Mouse (Mus musculus) MEL (cell line): Measurements from ENCODE around the gene Gpr108.

ENCODE experiments used
- CHD1 ChIP-seq: IDR thresholded peaks from 2 replicates; pipeline ENCODE4 v1.6.1; 2012; ENCODE audit warnings: low read depth, mild to moderate bottlenecking, inconsistent platforms, low read length, improper control_type of control experiment
- CTCF ChIP-seq, 3 experiments: IDR thresholded peaks in 2 of 3; conservative IDR thresholded peaks in 1 of 3; 2 replicates each; pipeline ENCODE4 v1.5.1; 2011 to 2012; ENCODE audit warnings: low read length in 3 of 3, low read depth in 2 of 3, mild to moderate bottlenecking in 2 of 3, improper control_type of control experiment in 1 of 3, inconsistent platforms in 1 of 3, mixed read lengths in 1 of 3, moderate library complexity in 1 of 3; ENCODE audit not compliant: control insufficient read depth in 1 of 3, insufficient read depth in 1 of 3, poor library complexity in 1 of 3, severe bottlenecking in 1 of 3
- EP300 ChIP-seq, 2 experiments: IDR thresholded peaks; 2 replicates each; pipeline ENCODE4 v1.6.1; 2011; ENCODE audit warnings: improper control_type of control experiment in 2 of 2, low read length in 2 of 2, low read depth in 1 of 2, mild to moderate bottlenecking in 1 of 2
- GABPA ChIP-seq: IDR thresholded peaks from 2 replicates; pipeline ENCODE4 v1.6.1; 2012; ENCODE audit warnings: low read depth, mild to moderate bottlenecking, inconsistent platforms, low read length, improper control_type of control experiment, moderate library complexity
- HCFC1 ChIP-seq: IDR thresholded peaks from 2 replicates; pipeline ENCODE4 v1.6.1; 2012; ENCODE audit warnings: low read depth, mild to moderate bottlenecking, inconsistent platforms, low read length, improper control_type of control experiment, moderate library complexity
- MAX ChIP-seq: IDR thresholded peaks from 2 replicates; pipeline ENCODE4 v1.6.1; 2011; ENCODE audit warnings: low read length, improper control_type of control experiment
- NELFE ChIP-seq: IDR thresholded peaks from 2 replicates; pipeline ENCODE4 v1.6.1; 2011; ENCODE audit warnings: low read depth, low read length, improper control_type of control experiment
- POLR2A ChIP-seq, 2 experiments: IDR thresholded peaks; 2 replicates each; pipeline ENCODE4 v1.6.1; 2011 to 2012; ENCODE audit warnings: low read length in 2 of 2, mild to moderate bottlenecking in 2 of 2, control low read depth in 1 of 2, improper control_type of control experiment in 1 of 2, low read depth in 1 of 2, moderate library complexity in 1 of 2; ENCODE audit not compliant: control insufficient read depth in 1 of 2, insufficient read depth in 1 of 2, poor library complexity in 1 of 2
- SMC3 ChIP-seq: IDR thresholded peaks from 2 replicates; pipeline ENCODE4 v1.6.1; 2011; ENCODE audit warnings: low read depth, low read length, improper control_type of control experiment
- ZNF384 ChIP-seq: IDR thresholded peaks from 2 replicates; pipeline ENCODE4 v1.6.1; 2012; ENCODE audit warnings: low read depth, mild to moderate bottlenecking, inconsistent platforms, low read length, improper control_type of control experiment

DNA sequence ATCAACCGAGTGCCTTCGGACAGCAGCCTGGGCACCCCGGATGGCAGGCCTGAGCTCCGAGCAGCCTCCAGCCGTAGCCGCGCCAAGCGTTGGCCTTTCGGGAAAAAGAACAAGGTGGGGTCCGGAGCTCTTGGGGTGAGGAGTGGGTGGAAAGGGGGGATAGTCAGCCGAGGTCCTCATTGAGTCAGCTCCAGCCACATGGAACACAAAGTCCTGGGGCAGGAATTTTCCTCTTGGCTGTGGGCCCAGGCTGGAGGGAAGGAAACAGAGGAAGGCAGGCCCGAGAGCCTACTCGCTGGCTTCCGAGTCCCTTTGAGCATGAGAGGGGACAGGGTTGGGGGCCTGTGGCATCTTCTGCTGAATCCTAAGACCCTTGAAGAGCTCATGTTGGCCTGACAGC, 7.1 kb upstream of the Gpr108 start:
- no peak for TF ChIP-seq POLR2A (IDR thresholded peaks at IDR 0.05; ENCODE audit: control insufficient read depth in 1 of 2, insufficient read depth in 1 of 2, low read depth in 1 of 2, low read length in 2 of 2, poor library complexity in 1 of 2)
- TF ChIP-seq EP300 (IDR thresholded peaks at IDR 0.05; ENCODE audit: low read depth in 1 of 2, low read length in 2 of 2): no peak
- no peak for TF ChIP-seq CTCF (IDR thresholded peaks at IDR 0.05 in 2 of 3, conservative IDR thresholded peaks at IDR 0.05 in 1 of 3; ENCODE audit: control insufficient read depth in 1 of 3, insufficient read depth in 1 of 3, low read depth in 2 of 3, low read length in 3 of 3, poor library complexity in 1 of 3, severe bottlenecking in 1 of 3)
- no peak for TF ChIP-seq CHD1
- no peak for TF ChIP-seq MAX
- no peak for TF ChIP-seq ZNF384
- TF ChIP-seq NELFE: no peak
- TF ChIP-seq HCFC1: no peak
- no peak for TF ChIP-seq GABPA
- TF ChIP-seq SMC3: no peak
